Mouse (Mus musculus) ES-E14 (cell line): ENCODE measurements around the gene Bcl10. TPM values are rescaled to one million over a fixed set of nuclear protein-coding genes. Genes with fewer than 3 reads are reported as not detected.
A peak's percentile ranks its signal among the peaks of the same experiment; 100 is the strongest.

Experiments used
- DNase-seq: peaks from one replicate; pipeline ENCODE4 v3.0.0-alpha.2; 2013; ENCODE audit warnings: low read depth, low spot score
- H3K27ac ChIP-seq: 2 replicates; pipeline ENCODE4 v1.5.1; 2012; ENCODE audit warnings: low read depth, mild to moderate bottlenecking, low read length, moderate library complexity, mixed read lengths; ENCODE audit not compliant: poor library complexity, insufficient read depth, severe bottlenecking
- H3K36me3 ChIP-seq: 2 replicates; pipeline ENCODE4 v1.6.1; 2012; ENCODE audit warnings: mild to moderate bottlenecking, low read length, moderate library complexity, mixed read lengths; ENCODE audit not compliant: control insufficient read depth, poor library complexity, insufficient read depth, severe bottlenecking
- H3K4me1 ChIP-seq, 2 experiments: fragments of 150-350 bp in 1 of 2; sonication (generic) in 1 of 2; 2 replicates each; pipeline ENCODE4 v1.6.1; 2012; ENCODE audit warnings: low read length in 2 of 2, mild to moderate bottlenecking in 1 of 2, mixed read lengths in 1 of 2; ENCODE audit not compliant: control insufficient read depth in 2 of 2, insufficient read depth in 2 of 2, poor library complexity in 1 of 2
- H3K4me3 ChIP-seq, 2 experiments: fragments of 150-350 bp in 1 of 2; sonication (generic) in 1 of 2; 2 replicates each; pipeline ENCODE4 v1.5.1; 2012; ENCODE audit warnings: low read length in 2 of 2, low read depth in 1 of 2, mild to moderate bottlenecking in 1 of 2, mixed read lengths in 1 of 2; ENCODE audit not compliant: insufficient read depth in 1 of 2, poor library complexity in 1 of 2, severe bottlenecking in 1 of 2
- H3K9ac ChIP-seq: 2 replicates; pipeline ENCODE4 v1.6.1; 2012; ENCODE audit warnings: low read depth, mild to moderate bottlenecking, low read length, mixed read lengths; ENCODE audit not compliant: poor library complexity, insufficient read depth, severe bottlenecking
- H3K9me3 ChIP-seq: fragments of 150-350 bp; sonication (generic); 2 replicates; pipeline ENCODE4 v1.6.1; 2012; ENCODE audit warnings: low read depth, mild to moderate bottlenecking, low read length; ENCODE audit not compliant: control insufficient read depth, insufficient read depth
- CHD2 ChIP-seq: IDR thresholded peaks from 2 replicates; pipeline ENCODE4 v1.6.1; 2014; ENCODE audit warnings: mild to moderate bottlenecking, low read depth, low read length, inconsistent platforms
- HCFC1 ChIP-seq: IDR thresholded peaks from 2 replicates; pipeline ENCODE4 v1.6.1; 2012; ENCODE audit warnings: low read length, inconsistent platforms, borderline replicate concordance; ENCODE audit not compliant: insufficient read depth
- MAFK ChIP-seq: IDR thresholded peaks from 2 replicates; pipeline ENCODE4 v1.6.1; 2014; ENCODE audit warnings: mild to moderate bottlenecking, low read depth, low read length, inconsistent platforms; ENCODE audit not compliant: insufficient read depth
- ZC3H11A ChIP-seq: IDR thresholded peaks from 2 replicates; pipeline ENCODE4 v1.6.1; 2012; ENCODE audit warnings: low read depth, mild to moderate bottlenecking, inconsistent platforms, low read length, borderline replicate concordance
- ZNF384 ChIP-seq: IDR thresholded peaks from 2 replicates; pipeline ENCODE4 v1.6.1; 2012; ENCODE audit warnings: low read depth, low read length, inconsistent platforms
- in situ Hi-C, 2 experiments: fragments of 600-800 bp; cut with MboI; formaldehyde crosslinking; loops; one replicate each; pipeline ENCODE4 v1.15.1; 2025; ENCODE audit warnings: low sequenced_read_pairs in 2 of 2, inconsistent platforms in 1 of 2; ENCODE audit not compliant: unreplicated experiment in 2 of 2
- total RNA-seq: library from RNA; depleted of rRNA; stranded (reverse); fragments of 300-350 nt; gene quantifications from 2 replicates; pipeline ENCODE4 v1.2.3, GENCODE M21; 2012; rRNA removed

Bcl10 gene
- total RNA-seq, 1 experiment, result 27.8 TPM

DNA sequence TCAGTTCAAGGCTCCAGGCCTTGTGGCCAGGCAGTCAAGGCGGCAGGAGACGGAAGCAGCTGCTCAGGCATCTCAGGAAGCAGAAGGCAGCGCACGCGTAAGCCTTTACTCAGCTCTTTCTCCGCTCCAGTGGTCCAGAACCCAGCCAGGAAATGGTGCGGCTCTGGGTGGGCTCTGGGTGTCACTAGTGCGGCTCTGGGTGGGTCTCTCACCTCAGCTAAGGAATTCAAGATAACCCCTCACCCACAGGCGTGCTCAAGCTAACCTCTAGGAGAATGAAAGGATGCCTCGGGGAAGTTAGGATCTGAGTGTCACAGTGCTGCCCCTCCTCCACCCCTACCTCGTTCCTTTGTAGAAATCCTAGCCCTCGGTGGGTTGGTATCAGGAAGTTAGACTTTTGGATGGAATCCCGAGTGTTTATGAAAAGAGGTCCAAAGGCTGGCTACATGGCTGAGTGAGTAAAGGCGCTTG is 46.5 kb downstream of the Bcl10 start:
- 0 out of 4 replicates have a peak overlapping the region, but pooled peaks of 1 of the 2 experiments have one; percentile 3 for H3K4me3 ChIP-seq
- no peaks in the 10 kb centered on the region; the same call in 1 of the 2 replicates for H3K9me3 ChIP-seq
- TF ChIP-seq ZC3H11A (no peak), CHD2 (no peak), MAFK (no peak), HCFC1 (no peak), ZNF384 (no peak)
- H3K4me1 ChIP-seq, result peaks cover 0 to 10% of the 10 kb centered on the region in 2 experiments; a peak in 2 of 4 replicates
- peak overlapping the region; percentile 8; the same call in 1 of the 2 replicates for H3K27ac ChIP-seq
- H3K9ac ChIP-seq, result peak overlapping the region; percentile 58; the same call in 1 of the 2 replicates
- no peaks in the 10 kb centered on the region for H3K36me3 ChIP-seq
- DNase-seq, result no peak
- in situ Hi-C loops, result no loop called here

DNA sequence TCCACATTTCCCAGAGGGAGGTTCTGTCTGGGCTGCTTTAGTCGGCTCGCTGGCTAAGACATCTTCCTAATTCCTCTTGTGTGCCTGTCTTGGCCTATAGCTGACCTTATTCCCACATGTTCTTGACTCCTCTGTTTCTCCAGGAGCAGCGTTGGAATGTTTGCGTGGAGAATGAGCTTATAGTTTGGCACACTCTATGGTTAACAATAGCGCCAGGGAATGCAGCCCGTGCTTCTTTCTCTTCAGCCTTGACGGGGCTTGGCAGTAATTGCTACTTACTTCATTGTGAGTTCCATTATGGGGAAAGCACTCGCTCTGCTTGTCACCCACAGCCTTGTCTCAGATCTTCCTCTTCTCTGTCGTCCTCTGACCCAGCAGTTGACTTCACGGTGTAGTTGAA is 48.9 kb downstream of the Bcl10 start:
- in situ Hi-C loops, result no loop called here
- Histone ChIP-seq H3K4me1 (peaks cover 0 to 3% of the 10 kb centered on the region in 2 experiments; a peak in 2 of 4 replicates), H3K4me3 (no peak overlapping the region), H3K9me3 (peaks cover 1% of the 10 kb centered on the region; the same call in 1 of the 2 replicates), H3K9ac (no peak overlapping the region), H3K27ac (no peak overlapping the region), H3K36me3 (no peaks in the 10 kb centered on the region)
- TF ChIP-seq ZNF384, result no peak
- no peak for TF ChIP-seq CHD2
- no peak for TF ChIP-seq HCFC1
- TF ChIP-seq ZC3H11A, result no peak
- no peak for TF ChIP-seq MAFK
- no peak for DNase-seq

DNA sequence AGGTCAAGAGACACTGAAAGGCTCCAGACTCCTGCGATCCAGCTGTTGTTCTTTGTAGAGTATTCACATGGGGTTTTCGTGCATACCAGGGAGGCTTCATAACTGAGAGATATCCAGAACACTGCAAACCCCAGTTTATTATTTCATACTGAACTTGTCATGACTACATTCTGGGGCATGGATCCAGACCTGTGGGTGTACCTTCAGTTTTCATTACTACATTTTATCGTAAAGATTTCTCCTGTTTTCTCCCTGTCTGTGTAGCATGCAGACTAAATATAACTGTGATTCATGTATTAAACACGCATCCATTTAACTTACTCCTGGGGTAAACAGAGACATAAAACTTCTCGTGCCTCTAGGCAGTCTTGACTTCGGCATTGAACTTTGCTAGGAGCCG is 52.4 kb downstream of the Bcl10 start:
- Histone ChIP-seq H3K9me3 (peaks cover 1% of the 10 kb centered on the region), H3K4me3 (no peak overlapping the region), H3K9ac (no peak overlapping the region), H3K27ac (no peak overlapping the region), H3K4me1 (no peaks in the 10 kb centered on the region), H3K36me3 (no peaks in the 10 kb centered on the region)
- DNase-seq, result no peak
- in situ Hi-C loops, result no loop called here
- no peak for TF ChIP-seq CHD2
- TF ChIP-seq ZNF384, result no peak
- TF ChIP-seq MAFK, result no peak
- no peak for TF ChIP-seq HCFC1
- no peak for TF ChIP-seq ZC3H11A

Other genes starting within 250 kb of the Bcl10 start
- gene Ddah1, start 164.1 kb upstream of the Bcl10 start, total RNA-seq, result 11.2 and 15.5 TPM in 2 replicates
- gene 2410004B18Rik, start 15.2 kb downstream of the Bcl10 start, total RNA-seq, result 21.6 and 38.7 TPM in 2 replicates
- 17.3 and 19.9 TPM in 2 replicates for gene Syde2, start 65.1 kb downstream of the Bcl10 start, total RNA-seq
- 0.32 and 0.67 TPM in 2 replicates for gene Wdr63, start 185.3 kb downstream of the Bcl10 start, total RNA-seq
- gene Mcoln3, start 194.6 kb downstream of the Bcl10 start, total RNA-seq, result 1.4 and 2.5 TPM in 2 replicates
- gene Mcoln2, start 227.0 kb downstream of the Bcl10 start, total RNA-seq, result 0.11 and 0.40 TPM in 2 replicates